Mouse (Mus musculus) mature B cell (primary cell): ENCODE results near the gene Ddx56.
"Not testable (repeated sequence)": the region's sequence is repeated elsewhere in the genome, so short reads cannot be mapped to it uniquely, and the experiment has no call there.

Source experiments
- in situ Hi-C: fragments of 300-500 bp; cut with MboI; formaldehyde crosslinking; loops from 2 replicates; pipeline ENCODE4 v1.14.3; 2019

The Ddx56 gene

GRCm38 (mm10) chr11:6261434-6262082 is 6.0 kb downstream of the Ddx56 start:
- in situ Hi-C loops, result no loop called here

GRCm38 (mm10) chr11:6259413-6259812 is 8.2 kb downstream of the Ddx56 start:
- in situ Hi-C loops, result no loop called here

GRCm38 (mm10) chr11:6256490-6257072 is 11.0 kb downstream of the Ddx56 start:
- in situ Hi-C loops, result no loop called here

- in situ Hi-C loops, result not testable (repeated sequence)
Measured at GRCm38 (mm10) chr11:6254602-6255001, 13.0 kb downstream of the Ddx56 start.

GRCm38 (mm10) chr11:6252824-6253223 is 14.7 kb downstream of the Ddx56 start:
- in situ Hi-C loops, result no loop called here

GRCm38 (mm10) chr11:6252248-6252647 is 15.3 kb downstream of the Ddx56 start:
- in situ Hi-C loops, result no loop called here

GRCm38 (mm10) chr11:6244707-6245106 is 22.9 kb downstream of the Ddx56 start:
- in situ Hi-C loops, result no loop called here

GRCm38 (mm10) chr11:6233025-6233424 is 34.5 kb downstream of the Ddx56 start:
- in situ Hi-C loops, result no loop called here

- in situ Hi-C loops, result no loop called here
Measured at GRCm38 (mm10) chr11:6230012-6230411, 37.6 kb downstream of the Ddx56 start, which contains the start of gene Npc1l1. TSS of gene Npc1l1 (minus strand) at chr11:6230143.

- in situ Hi-C loops, result no loop called here
Measured at GRCm38 (mm10) chr11:6224541-6225229, 42.9 kb downstream of the Ddx56 start.

- in situ Hi-C loops, result no loop called here
Measured at GRCm38 (mm10) chr11:6222187-6222586, 45.4 kb downstream of the Ddx56 start.

- in situ Hi-C loops, result no loop called here
Measured at GRCm38 (mm10) chr11:6219967-6220366, 47.6 kb downstream of the Ddx56 start.

GRCm38 (mm10) chr11:6218189-6218896 is 49.2 kb downstream of the Ddx56 start:
- in situ Hi-C loops, result no loop called here

- in situ Hi-C loops, result no loop called here
Measured at GRCm38 (mm10) chr11:6216834-6217233, 50.7 kb downstream of the Ddx56 start.
